Mouse (Mus musculus): Measurements from ENCODE around the gene Gdpd2. TPM values are rescaled to one million over a fixed set of nuclear protein-coding genes. Genes with fewer than 3 reads are reported as not detected.

Gdpd2 gene
- total RNA-seq, 1 experiment from 2014 or later, result not detected

DNA sequence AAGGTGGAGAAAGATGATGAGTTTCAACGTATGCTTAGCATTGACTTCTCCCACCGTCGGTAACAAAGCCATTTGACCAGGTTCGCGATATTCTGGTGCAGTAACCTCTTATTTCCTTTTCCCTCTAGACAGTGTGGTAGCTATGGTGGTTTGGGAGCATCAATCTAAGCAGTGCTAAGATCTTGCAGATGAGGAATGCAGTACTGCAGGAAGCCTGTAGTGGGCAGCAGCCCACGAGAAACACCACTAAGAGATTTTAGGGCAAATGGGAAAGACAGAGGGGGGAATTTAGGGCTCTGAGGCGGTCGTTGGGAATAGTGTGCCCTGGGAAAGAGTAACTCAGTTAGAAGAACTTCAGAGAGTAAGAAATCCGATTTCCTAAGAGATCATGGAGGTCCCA, 46.8 kb downstream of the Gdpd2 start:
- ATAC-seq (replicated peaks; ENCODE audit: low read depth, poor library complexity, severe bottlenecking), result peak; percentile 74

DNA sequence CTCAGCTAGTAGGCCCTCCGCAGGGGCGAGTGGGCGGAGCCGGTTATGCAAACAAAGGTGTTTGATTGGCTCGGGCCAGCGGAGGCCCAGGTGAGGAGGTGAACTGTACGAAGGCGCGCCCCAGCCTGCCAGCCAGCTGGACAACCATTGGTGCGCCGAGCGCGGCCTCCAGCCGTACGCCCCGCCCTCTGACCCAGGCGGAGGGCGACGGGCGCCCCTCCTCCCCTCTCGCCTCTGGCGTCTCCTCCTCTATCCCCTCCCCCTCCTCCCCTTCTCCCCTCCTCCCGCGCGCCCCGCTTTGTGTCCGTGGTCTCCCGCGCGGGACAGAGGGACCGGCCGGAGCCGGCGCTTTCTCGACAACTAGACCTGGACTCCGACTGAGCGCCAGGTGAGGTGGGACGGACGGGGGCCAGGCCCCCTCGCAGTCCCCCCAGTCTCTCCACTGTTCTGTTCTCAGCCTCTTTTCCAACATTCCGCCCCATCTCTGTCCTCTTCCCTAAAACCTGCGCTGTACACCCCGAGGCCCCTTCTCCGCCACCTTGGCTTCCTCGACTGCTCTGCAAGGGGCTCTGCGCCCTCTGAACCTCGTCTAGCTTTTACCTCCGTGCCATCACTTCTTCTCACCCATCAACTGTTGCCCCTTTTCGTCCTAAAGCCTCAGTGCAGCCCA, 47.4 kb downstream of the Gdpd2 start:
- peak; percentile 73 for ATAC-seq (replicated peaks; ENCODE audit: low read depth, poor library complexity, severe bottlenecking)

DNA sequence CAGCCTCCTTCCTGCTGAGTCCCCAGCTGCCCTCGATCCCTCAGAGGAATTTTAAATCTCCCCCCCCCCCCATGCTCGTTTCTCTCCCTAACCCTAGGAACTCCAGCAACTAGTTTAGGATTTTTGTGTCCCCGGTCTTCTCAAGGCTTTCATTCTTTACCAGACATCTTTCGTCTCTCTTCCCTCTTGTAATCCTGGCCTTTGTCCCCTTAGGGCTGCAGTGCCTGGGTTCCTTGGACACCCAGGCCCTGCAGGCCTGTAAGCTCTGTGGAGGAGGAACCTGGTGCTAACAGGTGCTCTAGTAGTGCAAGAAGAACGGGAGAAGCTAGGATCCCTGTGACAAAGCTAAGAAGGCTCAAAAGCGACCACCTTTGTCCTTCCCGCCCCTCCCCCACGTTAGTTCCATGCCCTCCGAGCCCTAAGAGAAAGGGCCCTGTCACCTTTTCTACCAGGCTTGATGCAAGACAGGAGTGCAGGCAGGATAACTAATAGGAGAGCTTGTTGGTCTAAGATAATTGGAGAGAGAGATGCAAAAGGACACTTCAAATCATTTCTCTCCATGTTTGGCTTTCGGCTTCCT, 48.1 kb downstream of the Gdpd2 start:
- ATAC-seq (replicated peaks; ENCODE audit: low read depth, poor library complexity, severe bottlenecking), result no peak

DNA sequence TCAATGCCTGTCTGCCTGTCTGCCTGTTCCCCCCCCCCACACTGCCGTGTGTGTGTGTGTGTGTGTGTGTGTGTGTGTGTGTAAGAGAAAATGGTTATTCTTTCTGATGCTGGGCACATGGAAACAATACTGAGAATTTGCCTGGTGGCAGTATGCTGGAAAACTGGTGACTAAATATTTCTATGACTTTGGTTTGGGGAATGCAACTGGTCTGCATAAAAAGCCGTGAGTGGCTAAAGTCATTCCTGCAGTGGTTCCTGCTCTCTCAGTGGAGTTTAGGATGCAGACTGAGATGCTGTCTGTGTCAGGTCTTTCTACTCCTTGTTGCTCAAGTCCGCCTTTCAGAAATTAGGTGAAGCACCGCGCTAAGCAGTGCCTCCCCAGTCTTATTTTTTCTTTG, 48.7 kb downstream of the Gdpd2 start:
- no peak for ATAC-seq (replicated peaks; ENCODE audit: low read depth, poor library complexity, severe bottlenecking)

Other genes with a start within 250 kb of the Gdpd2 start
- gene Igbp1, start 235.6 kb upstream of the Gdpd2 start, total RNA-seq (2017), result 115 and 132 TPM in 2 replicates
- not detected in 2 replicates for gene Dgat2l6, start 205.0 kb upstream of the Gdpd2 start, total RNA-seq (2017)
- gene Awat1, start 157.6 kb upstream of the Gdpd2 start, total RNA-seq (2017), result not detected in 2 replicates
- not detected in 2 replicates for gene P2ry4, start 135.0 kb upstream of the Gdpd2 start, total RNA-seq (2017)
- not detected in 2 replicates for gene Arr3, start 124.4 kb upstream of the Gdpd2 start, total RNA-seq (2017)
- 42.7 and 50.8 TPM in 2 replicates for gene Kif4, start 104.1 kb upstream of the Gdpd2 start, total RNA-seq (2017)
- 20.1 and 20.9 TPM in 2 replicates for gene Pdzd11, start 103.3 kb upstream of the Gdpd2 start, total RNA-seq (2017)
- 13.4 and 17.0 TPM in 2 replicates for gene Dlg3, start 37.8 kb downstream of the Gdpd2 start, total RNA-seq (2017)